Mouse (Mus musculus) ZHBTc4 (cell line): Measurements from ENCODE around the gene Gm813.

Source experiments
- DNase-seq: peaks from one replicate; pipeline ENCODE4 v3.0.0-alpha.2; 2011; ENCODE audit warnings: low read depth, low spot score

Gene Gm813

DNA sequence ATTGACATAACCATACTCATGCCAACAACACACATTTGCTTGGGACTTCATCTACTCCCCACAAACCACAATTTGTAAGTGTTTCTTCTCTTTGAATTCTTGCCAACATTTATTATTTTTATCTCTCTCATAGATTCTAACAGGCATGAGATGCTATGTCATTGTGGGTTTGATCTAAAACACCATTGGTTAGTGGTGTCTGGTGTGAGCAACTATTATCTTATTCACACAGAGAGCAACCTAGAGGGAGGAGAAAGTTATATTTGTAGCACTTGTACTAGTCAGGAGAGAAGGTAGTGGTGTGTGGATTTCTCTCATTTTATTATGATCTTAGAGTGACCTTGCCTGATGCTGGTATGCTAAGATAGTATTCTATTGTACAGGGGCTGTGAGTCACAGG lies 12.1 kb downstream of the Gm813 start:
- no peak for DNase-seq

DNA sequence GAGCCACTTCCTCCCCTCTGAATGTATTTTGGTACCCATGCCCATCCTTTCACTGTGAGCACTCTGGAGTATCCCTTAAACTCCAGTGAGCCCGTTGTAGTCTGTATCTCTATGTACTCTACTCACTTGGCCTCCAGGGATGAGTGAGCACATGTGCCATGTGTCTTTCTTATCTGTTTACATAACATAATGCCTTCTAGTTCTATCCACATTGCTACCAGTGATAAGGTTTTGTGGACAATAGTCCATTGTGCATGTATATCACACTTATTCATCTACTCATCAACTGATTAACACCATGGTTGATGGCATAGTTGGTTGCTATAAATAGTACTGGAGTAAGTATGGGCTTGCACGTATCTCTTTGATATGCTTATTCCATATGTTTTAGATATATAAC lies 12.9 kb downstream of the Gm813 start:
- no peak for DNase-seq

GRCm38 (mm10) chr16:58600846-58601245 lies 15.9 kb downstream of the Gm813 start:
- DNase-seq, result no peak

DNA sequence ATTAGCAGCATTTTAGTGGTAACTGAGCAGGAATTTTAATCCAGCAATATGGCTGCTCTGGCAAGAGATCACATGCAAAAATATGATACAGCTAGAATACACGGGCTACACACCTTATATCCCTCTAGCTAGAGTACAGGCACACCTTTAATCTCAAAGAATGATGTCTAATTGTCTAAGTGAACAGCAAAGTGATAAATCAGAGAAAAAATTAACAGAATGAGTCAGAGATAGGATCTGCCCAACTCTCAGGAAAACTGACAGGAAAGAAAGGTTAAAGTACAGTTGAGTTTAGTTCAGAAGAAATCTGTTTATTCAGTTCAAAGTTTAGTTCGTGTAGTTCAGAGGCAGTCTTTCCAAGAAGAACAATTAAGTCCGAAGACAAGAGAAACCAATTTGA lies 25.5 kb downstream of the Gm813 start:
- no peak for DNase-seq

- DNase-seq, result no peak
Observed at GRCm38 (mm10) chr16:58589444-58589843, 27.3 kb downstream of the Gm813 start.

DNA sequence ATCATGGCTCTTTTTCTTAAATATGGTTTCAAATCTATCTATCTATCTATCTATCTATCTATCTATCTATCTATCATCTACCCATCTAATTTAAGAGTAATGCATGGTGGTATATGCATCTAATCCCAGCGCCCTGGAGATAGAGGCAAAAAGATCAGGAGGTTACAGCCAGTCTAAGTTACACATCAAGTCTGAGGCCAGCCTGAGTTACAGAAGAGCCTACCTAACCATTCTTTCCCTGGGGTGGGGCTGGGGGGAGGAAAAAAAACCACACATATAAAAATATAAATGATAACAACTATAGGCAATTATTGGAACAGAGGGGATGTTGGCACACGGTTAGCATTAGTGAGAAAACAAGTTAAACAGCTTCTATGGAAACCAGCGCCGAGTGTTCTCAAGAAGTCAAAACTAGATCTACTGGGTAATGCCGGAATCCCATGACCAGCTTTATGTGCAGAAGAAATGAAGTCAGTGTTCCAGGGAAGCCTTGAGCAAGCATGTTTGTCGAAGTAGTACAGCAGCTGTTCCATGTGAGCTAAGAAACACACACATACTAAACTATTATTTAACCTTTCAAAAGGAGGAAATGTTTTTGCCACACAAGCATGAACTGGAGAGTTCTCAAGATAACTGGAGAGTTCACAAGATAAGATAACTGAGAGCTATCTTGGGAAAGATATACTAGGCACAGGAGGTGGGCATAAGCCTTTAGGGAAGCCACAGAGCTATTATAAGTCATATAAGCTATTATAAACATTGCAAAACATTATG lies 42.6 kb downstream of the Gm813 start:
- DNase-seq, result no peak

DNA sequence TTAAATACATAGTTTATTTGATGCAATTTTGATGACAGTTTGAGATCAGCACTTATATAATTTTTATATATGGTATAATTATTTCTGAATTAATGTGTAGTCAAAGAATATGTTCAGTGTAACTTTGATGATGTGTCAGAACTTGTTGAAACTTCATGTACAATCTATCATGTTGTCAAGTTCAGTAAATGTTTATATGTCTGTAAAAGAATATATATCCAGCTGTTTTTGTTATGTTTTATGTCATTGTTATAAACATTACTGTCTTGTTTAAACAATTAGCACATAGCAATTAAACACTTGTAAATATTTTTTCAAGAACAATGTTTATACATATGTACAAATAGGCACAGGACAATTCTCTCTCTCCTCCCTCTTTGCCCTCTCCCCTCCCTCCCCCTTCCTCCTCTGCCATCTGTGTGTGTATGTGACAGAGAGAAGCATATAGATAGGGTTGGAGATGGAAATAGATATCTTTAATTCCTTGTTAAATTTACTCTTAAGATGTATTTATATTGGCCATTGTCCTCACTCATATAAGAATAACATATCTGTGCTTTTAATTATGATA lies 46.0 kb downstream of the Gm813 start:
- DNase-seq, result no peak
